Mouse (Mus musculus): ENCODE measurements around the gene Pacrg. TPM values are rescaled to one million over a fixed set of nuclear protein-coding genes. Genes with fewer than 3 reads are reported as not detected.

Pacrg gene
- polyA plus RNA-seq, 1 experiment from 2014 or later: 2.1 TPM

GRCm38 (mm10) chr17:10619881-10620280 lies 220.2 kb downstream of the Pacrg start:
- Histone ChIP-seq H3K4me3 (no peak overlapping the region), H3K9ac (no peak overlapping the region), H3K27me3 (peaks cover 4% of the 10 kb centered on the region; the same call in 1 of the 2 replicates), H3K4me2 (no peak overlapping the region), H3K36me3 (no peaks in the 10 kb centered on the region), H3K4me1 (peaks cover 4% of the 10 kb centered on the region; the same call in 1 of the 2 replicates), H3K9me3 (no peaks in the 10 kb centered on the region), H3K27ac (no peak overlapping the region)
- no peak for ATAC-seq (ENCODE audit: insufficient number of reproducible peaks, insufficient read depth, low FRiP score, low TSS enrichment, low read depth)
- WGBS: 84% methylated on average over 3 of the region's 3 CpGs

GRCm38 (mm10) chr17:10617656-10618055 lies 222.5 kb downstream of the Pacrg start:
- no peaks in the 10 kb centered on the region for H3K9me3 ChIP-seq
- no peak overlapping the region for H3K4me2 ChIP-seq
- WGBS: 39% methylated on average over 4 of the region's 4 CpGs
- no peaks in the 10 kb centered on the region for H3K27me3 ChIP-seq
- no peak overlapping the region for H3K27ac ChIP-seq
- no peaks in the 10 kb centered on the region for H3K36me3 ChIP-seq
- H3K4me1 ChIP-seq: peaks cover 4% of the 10 kb centered on the region; the same call in 1 of the 2 replicates
- H3K4me3 ChIP-seq: no peak overlapping the region
- no peak overlapping the region for H3K9ac ChIP-seq
- no peak for ATAC-seq (ENCODE audit: insufficient number of reproducible peaks, insufficient read depth, low FRiP score, low TSS enrichment, low read depth)

GRCm38 (mm10) chr17:10615611-10616010 lies 224.5 kb downstream of the Pacrg start:
- H3K4me3 ChIP-seq: no peak overlapping the region
- no peak overlapping the region for H3K27ac ChIP-seq
- H3K36me3 ChIP-seq: no peaks in the 10 kb centered on the region
- no peak overlapping the region for H3K9ac ChIP-seq
- H3K9me3 ChIP-seq: no peaks in the 10 kb centered on the region
- H3K4me1 ChIP-seq: peaks cover 4% of the 10 kb centered on the region; the same call in 1 of the 2 replicates
- ATAC-seq (ENCODE audit: insufficient number of reproducible peaks, insufficient read depth, low FRiP score, low TSS enrichment, low read depth): no peak
- H3K27me3 ChIP-seq: no peaks in the 10 kb centered on the region
- no peak overlapping the region for H3K4me2 ChIP-seq
- 87% methylated on average over 7 of the region's 7 CpGs for WGBS

GRCm38 (mm10) chr17:10614696-10615095 lies 225.4 kb downstream of the Pacrg start:
- H3K4me3 ChIP-seq: no peak overlapping the region
- ATAC-seq (ENCODE audit: insufficient number of reproducible peaks, insufficient read depth, low FRiP score, low TSS enrichment, low read depth): no peak
- no peak overlapping the region for H3K27ac ChIP-seq
- H3K4me1 ChIP-seq: peaks cover 4% of the 10 kb centered on the region; the same call in 1 of the 2 replicates
- H3K9me3 ChIP-seq: no peaks in the 10 kb centered on the region
- WGBS: 91% methylated on average over 6 of the region's 6 CpGs
- H3K9ac ChIP-seq: no peak overlapping the region
- no peaks in the 10 kb centered on the region for H3K27me3 ChIP-seq
- H3K4me2 ChIP-seq: no peak overlapping the region
- H3K36me3 ChIP-seq: no peaks in the 10 kb centered on the region

GRCm38 (mm10) chr17:10611626-10612025 lies 228.5 kb downstream of the Pacrg start:
- whole genome bisulfite sequencing: 19% methylated on average over 3 of the region's 3 CpGs
- Histone ChIP-seq H3K9me3 (no peaks in the 10 kb centered on the region), H3K27me3 (no peaks in the 10 kb centered on the region), H3K4me2 (no peak overlapping the region), H3K9ac (no peak overlapping the region), H3K4me3 (no peak overlapping the region), H3K36me3 (no peaks in the 10 kb centered on the region), H3K4me1 (no peaks in the 10 kb centered on the region), H3K27ac (no peak overlapping the region)
- ATAC-seq (ENCODE audit: insufficient number of reproducible peaks, insufficient read depth, low FRiP score, low TSS enrichment, low read depth): no peak

GRCm38 (mm10) chr17:10608146-10608545 lies 232.0 kb downstream of the Pacrg start:
- no peak overlapping the region for H3K27ac ChIP-seq
- no peaks in the 10 kb centered on the region for H3K4me1 ChIP-seq
- H3K4me3 ChIP-seq: no peak overlapping the region

GRCm38 (mm10) chr17:10606090-10606489 lies 234.0 kb downstream of the Pacrg start:
- 56% methylated on average over 3 of the region's 3 CpGs for WGBS

More at GRCm38 (mm10) chr17:10608146-10608545, 232.0 kb downstream of the Pacrg start:
- no peak for ATAC-seq (ENCODE audit: insufficient number of reproducible peaks, insufficient read depth, low FRiP score, low TSS enrichment, low read depth)
- 77% methylated on average over 4 of the region's 4 CpGs for WGBS
- H3K36me3 ChIP-seq: no peaks in the 10 kb centered on the region
- H3K27me3 ChIP-seq: no peaks in the 10 kb centered on the region
- no peak overlapping the region for H3K9ac ChIP-seq
- no peak overlapping the region for H3K4me2 ChIP-seq
- no peaks in the 10 kb centered on the region for H3K9me3 ChIP-seq

GRCm38 (mm10) chr17:10597741-10598140 lies 242.4 kb downstream of the Pacrg start:
- Histone ChIP-seq H3K4me1 (no peaks in the 10 kb centered on the region), H3K27me3 (no peaks in the 10 kb centered on the region), H3K9ac (no peak overlapping the region), H3K9me3 (no peaks in the 10 kb centered on the region), H3K27ac (no peak overlapping the region), H3K4me3 (no peak overlapping the region), H3K4me2 (no peak overlapping the region), H3K36me3 (no peaks in the 10 kb centered on the region)
- no peak for ATAC-seq (ENCODE audit: insufficient number of reproducible peaks, insufficient read depth, low FRiP score, low TSS enrichment, low read depth)
- 92% methylated on average over 4 of the region's 4 CpGs for WGBS

More at GRCm38 (mm10) chr17:10606090-10606489, 234.0 kb downstream of the Pacrg start:
- Histone ChIP-seq H3K27me3 (no peaks in the 10 kb centered on the region), H3K4me1 (no peaks in the 10 kb centered on the region), H3K4me2 (no peak overlapping the region), H3K9me3 (no peaks in the 10 kb centered on the region), H3K27ac (no peak overlapping the region), H3K4me3 (no peak overlapping the region), H3K36me3 (no peaks in the 10 kb centered on the region), H3K9ac (no peak overlapping the region)
- no peak for ATAC-seq (ENCODE audit: insufficient number of reproducible peaks, insufficient read depth, low FRiP score, low TSS enrichment, low read depth)

GRCm38 (mm10) chr17:10589604-10590003 lies 250.5 kb downstream of the Pacrg start:
- Histone ChIP-seq H3K27me3 (no peaks in the 10 kb centered on the region), H3K9ac (no peak overlapping the region), H3K36me3 (no peaks in the 10 kb centered on the region), H3K4me1 (no peaks in the 10 kb centered on the region), H3K4me3 (no peak overlapping the region), H3K27ac (no peak overlapping the region), H3K4me2 (no peak overlapping the region), H3K9me3 (no peaks in the 10 kb centered on the region)
- 68% methylated on average over 7 of the region's 7 CpGs for WGBS
- no peak for ATAC-seq (ENCODE audit: insufficient number of reproducible peaks, insufficient read depth, low FRiP score, low TSS enrichment, low read depth)

GRCm38 (mm10) chr17:10588922-10589400 lies 251.2 kb downstream of the Pacrg start:
- Histone ChIP-seq H3K36me3 (no peaks in the 10 kb centered on the region), H3K9me3 (no peaks in the 10 kb centered on the region), H3K27ac (no peak overlapping the region), H3K27me3 (no peaks in the 10 kb centered on the region), H3K4me3 (no peak overlapping the region), H3K9ac (no peak overlapping the region), H3K4me1 (no peaks in the 10 kb centered on the region), H3K4me2 (no peak overlapping the region)
- ATAC-seq (ENCODE audit: insufficient number of reproducible peaks, insufficient read depth, low FRiP score, low TSS enrichment, low read depth): no peak
- 86% methylated on average over 7 of the region's 7 CpGs for WGBS

- no peak for ATAC-seq (ENCODE audit: insufficient number of reproducible peaks, insufficient read depth, low FRiP score, low TSS enrichment, low read depth)
- no peak overlapping the region for H3K4me2 ChIP-seq
- WGBS: 71% methylated on average over 3 of the region's 3 CpGs
- no peak overlapping the region for H3K27ac ChIP-seq
- no peaks in the 10 kb centered on the region for H3K4me1 ChIP-seq
- no peak overlapping the region for H3K4me3 ChIP-seq
- no peaks in the 10 kb centered on the region for H3K36me3 ChIP-seq
- H3K9ac ChIP-seq: no peak overlapping the region
- H3K9me3 ChIP-seq: no peaks in the 10 kb centered on the region
- H3K27me3 ChIP-seq: peaks cover 3% of the 10 kb centered on the region; the same call in 1 of the 2 replicates
These were observed 256.8 kb downstream of the Pacrg start for GRCm38 (mm10) chr17:10583301-10583700.

GRCm38 (mm10) chr17:10575306-10575705 lies 264.8 kb downstream of the Pacrg start:
- Histone ChIP-seq H3K9ac (no peak overlapping the region), H3K4me1 (peaks cover 8% of the 10 kb centered on the region; the same call in 1 of the 2 replicates), H3K9me3 (no peaks in the 10 kb centered on the region), H3K27me3 (peaks cover 4% of the 10 kb centered on the region; the same call in 1 of the 2 replicates), H3K27ac (no peak overlapping the region), H3K4me2 (no peak overlapping the region), H3K4me3 (no peak overlapping the region), H3K36me3 (no peaks in the 10 kb centered on the region)
- no peak for ATAC-seq (ENCODE audit: insufficient number of reproducible peaks, insufficient read depth, low FRiP score, low TSS enrichment, low read depth)
- 29% methylated on average over 7 of the region's 7 CpGs for WGBS

All from embryonic facial prominence, embryonic 13.5 days (tissue).